Mouse (Mus musculus): ENCODE measurements around the gene Glp1r.

Gene Glp1r

GRCm38 (mm10) chr17:30883534-30883933 lies 18.1 kb upstream of the Glp1r start:
- H3K36me3 ChIP-seq (ENCODE audit: control insufficient read depth, insufficient read depth, low read length, poor library complexity, severe bottlenecking): no peaks in the 10 kb centered on the region
- no peak for DNase-seq (ENCODE audit: low read depth, low spot score)
- H3K27me3 ChIP-seq (ENCODE audit: control insufficient read depth, insufficient read depth, low read length, poor library complexity, severe bottlenecking): no peaks in the 10 kb centered on the region

- no peak for DNase-seq (ENCODE audit: low read depth, low spot score)
- H3K27me3 ChIP-seq (ENCODE audit: control insufficient read depth, insufficient read depth, low read length, poor library complexity, severe bottlenecking): no peaks in the 10 kb centered on the region
Measured at GRCm38 (mm10) chr17:30892086-30892485, 9.5 kb upstream of the Glp1r start.

DNA sequence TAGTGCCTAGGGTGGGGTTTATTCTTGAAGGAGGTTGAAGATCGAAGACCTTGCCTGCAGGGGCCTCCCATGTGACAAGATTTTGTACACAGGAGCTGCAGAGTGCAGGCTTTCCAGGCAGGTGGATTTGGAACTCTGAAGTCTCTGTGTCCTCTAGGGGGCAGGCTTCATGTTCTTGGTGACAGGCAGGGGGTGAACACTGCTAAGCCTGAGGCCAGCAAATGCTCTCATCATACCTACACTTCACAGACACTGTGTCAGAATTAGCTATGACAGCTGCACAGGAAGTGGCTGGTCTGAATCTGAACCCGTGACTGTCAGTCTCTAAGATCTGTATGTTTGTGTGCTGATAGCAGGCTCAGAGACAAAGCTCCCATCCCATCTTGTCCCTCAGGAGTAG lies 8.9 kb upstream of the Glp1r start:
- peak; percentile 20 for DNase-seq (ENCODE audit: low read depth, low spot score)
- H3K27me3 ChIP-seq (ENCODE audit: control insufficient read depth, insufficient read depth, low read length, poor library complexity, severe bottlenecking): no peaks in the 10 kb centered on the region; the same call in 1 of the 2 replicates

More at GRCm38 (mm10) chr17:30892086-30892485, 9.5 kb upstream of the Glp1r start:
- H3K36me3 ChIP-seq (ENCODE audit: control insufficient read depth, insufficient read depth, low read length, poor library complexity, severe bottlenecking): no peaks in the 10 kb centered on the region

DNA sequence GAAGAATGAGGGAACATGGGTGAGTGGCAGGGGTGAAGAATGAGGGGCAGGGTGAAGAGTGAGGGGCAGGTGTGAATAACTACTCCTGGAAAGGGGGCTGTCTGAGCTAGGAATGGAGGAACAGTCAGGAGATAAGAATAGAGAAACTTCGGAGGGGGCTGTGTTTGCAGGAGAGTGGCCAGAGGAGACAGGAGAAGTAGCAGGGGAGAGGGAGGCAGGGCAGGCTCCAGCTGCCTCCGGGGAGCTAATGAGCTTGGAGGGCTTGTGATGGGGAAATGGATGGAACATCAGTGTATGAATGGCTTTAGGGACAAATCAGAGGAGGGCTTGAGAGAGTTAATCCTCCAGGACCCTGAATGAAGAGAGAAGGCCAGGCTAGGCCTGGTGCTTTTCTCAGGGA lies 4.5 kb upstream of the Glp1r start:
- Histone ChIP-seq H3K36me3 (ENCODE audit: control insufficient read depth, insufficient read depth, low read length, poor library complexity, severe bottlenecking) (no peaks in the 10 kb centered on the region), H3K27me3 (ENCODE audit: control insufficient read depth, insufficient read depth, low read length, poor library complexity, severe bottlenecking) (no peaks in the 10 kb centered on the region; the same call in 1 of the 2 replicates)
- DNase-seq (ENCODE audit: low read depth, low spot score): no peak

More for the DNA sequence above, 8.9 kb upstream of the Glp1r start:
- H3K36me3 ChIP-seq (ENCODE audit: control insufficient read depth, insufficient read depth, low read length, poor library complexity, severe bottlenecking): no peaks in the 10 kb centered on the region

- H3K36me3 ChIP-seq (ENCODE audit: control insufficient read depth, insufficient read depth, low read length, poor library complexity, severe bottlenecking): no peaks in the 10 kb centered on the region
- DNase-seq (ENCODE audit: low read depth, low spot score): no peak
Measured at GRCm38 (mm10) chr17:30904096-30904495, 2.5 kb downstream of the Glp1r start.

GRCm38 (mm10) chr17:30907577-30907976 lies 6.0 kb downstream of the Glp1r start:
- H3K36me3 ChIP-seq (ENCODE audit: control insufficient read depth, insufficient read depth, low read length, poor library complexity, severe bottlenecking): no peaks in the 10 kb centered on the region
- H3K27me3 ChIP-seq (ENCODE audit: control insufficient read depth, insufficient read depth, low read length, poor library complexity, severe bottlenecking): no peaks in the 10 kb centered on the region
- DNase-seq (ENCODE audit: low read depth, low spot score): no peak

More at GRCm38 (mm10) chr17:30904096-30904495, 2.5 kb downstream of the Glp1r start:
- no peaks in the 10 kb centered on the region for H3K27me3 ChIP-seq (ENCODE audit: control insufficient read depth, insufficient read depth, low read length, poor library complexity, severe bottlenecking)

DNA sequence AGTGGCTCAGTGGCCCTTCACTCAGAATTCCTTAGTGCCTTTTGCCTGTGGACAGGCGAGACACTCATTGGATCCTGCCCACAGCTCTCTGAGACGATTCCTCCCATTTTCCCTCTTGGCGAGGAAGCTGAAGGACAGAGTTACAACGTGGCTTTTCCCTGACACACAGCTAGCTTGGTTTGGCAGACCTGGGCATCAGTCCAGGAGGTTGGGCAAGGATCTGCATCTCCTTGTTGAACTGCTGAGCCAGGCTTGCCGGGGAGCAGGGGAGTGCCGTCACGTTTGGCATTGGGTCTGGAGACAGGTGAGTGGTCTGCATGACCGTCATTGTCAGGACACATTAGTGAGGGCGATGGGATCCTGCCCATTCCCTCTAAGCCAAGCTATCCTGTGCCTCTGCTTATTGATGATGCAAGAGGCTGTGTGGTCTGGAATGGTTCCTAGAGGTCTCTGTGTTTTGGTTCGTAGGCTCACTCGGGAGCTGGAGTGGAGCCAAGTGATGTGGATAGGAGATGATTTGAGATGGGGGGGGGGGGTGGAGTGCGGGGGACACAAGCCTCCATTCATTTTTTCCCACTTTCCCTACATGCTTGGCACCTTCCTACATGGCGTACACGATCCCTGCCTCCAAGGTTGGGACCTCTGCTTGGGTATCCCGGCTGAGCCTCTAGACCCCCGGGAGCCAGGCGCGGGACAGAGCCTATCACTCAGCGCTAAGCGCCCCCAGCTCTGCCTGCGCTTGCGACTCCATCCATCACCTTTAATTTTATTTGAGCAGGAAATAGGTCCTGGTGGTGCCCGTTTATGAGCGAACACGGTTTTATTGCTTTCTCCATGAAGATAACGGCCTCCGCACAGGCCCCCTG lies 9.5 kb downstream of the Glp1r start:
- no peak for DNase-seq (ENCODE audit: low read depth, low spot score)
- H3K36me3 ChIP-seq (ENCODE audit: control insufficient read depth, insufficient read depth, low read length, poor library complexity, severe bottlenecking): no peaks in the 10 kb centered on the region

GRCm38 (mm10) chr17:30911732-30912088 lies 10.1 kb downstream of the Glp1r start:
- Histone ChIP-seq H3K36me3 (ENCODE audit: control insufficient read depth, insufficient read depth, low read length, poor library complexity, severe bottlenecking) (no peaks in the 10 kb centered on the region), H3K27me3 (ENCODE audit: control insufficient read depth, insufficient read depth, low read length, poor library complexity, severe bottlenecking) (no peaks in the 10 kb centered on the region)
- DNase-seq (ENCODE audit: low read depth, low spot score): no peak

More for the DNA sequence above, 9.5 kb downstream of the Glp1r start:
- H3K27me3 ChIP-seq (ENCODE audit: control insufficient read depth, insufficient read depth, low read length, poor library complexity, severe bottlenecking): no peaks in the 10 kb centered on the region

DNA sequence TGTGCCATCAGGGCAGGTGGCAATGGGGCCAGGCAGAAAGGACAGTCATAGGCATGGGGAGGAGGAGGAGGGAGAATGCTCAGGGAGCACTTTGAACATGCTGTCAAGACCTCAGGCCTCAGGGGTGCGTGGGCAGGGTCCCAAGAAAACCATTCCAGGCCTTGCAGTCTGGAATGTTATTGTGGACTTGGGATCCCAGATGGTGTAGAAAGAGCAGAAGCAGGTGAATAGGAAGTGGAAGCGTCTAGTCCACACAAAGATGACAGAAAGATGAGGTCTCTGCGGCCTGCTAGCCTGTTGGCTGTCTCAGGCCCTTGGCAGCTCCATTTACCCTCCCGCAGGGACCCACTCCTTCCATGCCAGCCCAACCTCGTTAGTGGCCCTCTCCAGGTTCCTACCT lies 10.9 kb downstream of the Glp1r start:
- DNase-seq (ENCODE audit: low read depth, low spot score): no peak
- Histone ChIP-seq H3K27me3 (ENCODE audit: control insufficient read depth, insufficient read depth, low read length, poor library complexity, severe bottlenecking) (no peaks in the 10 kb centered on the region), H3K36me3 (ENCODE audit: control insufficient read depth, insufficient read depth, low read length, poor library complexity, severe bottlenecking) (no peaks in the 10 kb centered on the region)

DNA sequence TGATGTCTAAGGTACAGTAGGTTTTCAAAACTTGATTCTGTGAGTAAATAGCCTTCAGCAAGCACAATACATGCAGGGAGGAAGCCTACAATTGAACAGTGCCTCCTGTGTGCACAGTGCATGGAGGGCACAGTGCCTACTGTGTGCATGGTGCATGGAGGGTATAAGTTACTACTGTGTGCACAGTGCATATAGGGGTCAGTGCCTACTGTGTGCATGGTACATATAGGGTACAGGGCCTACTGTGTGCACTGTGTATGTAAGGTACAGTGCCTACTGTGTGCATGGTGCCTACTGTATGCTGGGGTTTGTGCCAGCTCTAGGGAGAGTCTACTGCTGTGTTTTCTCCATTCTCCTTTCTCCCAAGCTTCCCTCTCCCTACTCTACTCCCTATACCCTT lies 12.6 kb downstream of the Glp1r start:
- Histone ChIP-seq H3K27me3 (ENCODE audit: control insufficient read depth, insufficient read depth, low read length, poor library complexity, severe bottlenecking) (no peaks in the 10 kb centered on the region), H3K36me3 (ENCODE audit: control insufficient read depth, insufficient read depth, low read length, poor library complexity, severe bottlenecking) (no peaks in the 10 kb centered on the region)
- DNase-seq (ENCODE audit: low read depth, low spot score): no peak

DNA sequence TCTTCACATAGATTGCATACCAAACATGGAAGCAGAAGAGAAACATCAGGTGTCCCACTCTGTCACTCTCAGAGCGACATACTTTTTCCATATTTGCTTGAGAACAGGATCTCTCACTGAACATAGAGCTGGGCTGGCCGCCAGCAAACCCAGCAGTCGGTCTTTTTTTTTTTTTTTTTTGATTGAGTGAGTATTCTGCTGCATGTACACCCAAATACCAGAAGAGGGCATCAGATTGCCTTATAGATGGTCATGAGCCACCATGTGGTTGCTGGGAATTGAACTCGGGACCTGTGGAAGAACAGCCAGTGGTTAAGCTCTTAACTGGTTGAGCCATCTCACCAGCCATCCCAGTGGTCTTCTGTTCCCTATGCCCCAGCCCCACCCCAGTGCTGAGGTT lies 21.9 kb downstream of the Glp1r start:
- no peaks in the 10 kb centered on the region for H3K27me3 ChIP-seq (ENCODE audit: control insufficient read depth, insufficient read depth, low read length, poor library complexity, severe bottlenecking)

GRCm38 (mm10) chr17:30930827-30931226 lies 29.2 kb downstream of the Glp1r start:
- no peaks in the 10 kb centered on the region for H3K36me3 ChIP-seq (ENCODE audit: control insufficient read depth, insufficient read depth, low read length, poor library complexity, severe bottlenecking)
- H3K27me3 ChIP-seq (ENCODE audit: control insufficient read depth, insufficient read depth, low read length, poor library complexity, severe bottlenecking): no peaks in the 10 kb centered on the region
- no peak for DNase-seq (ENCODE audit: low read depth, low spot score)

More for the DNA sequence above, 21.9 kb downstream of the Glp1r start:
- H3K36me3 ChIP-seq (ENCODE audit: control insufficient read depth, insufficient read depth, low read length, poor library complexity, severe bottlenecking): no peaks in the 10 kb centered on the region
- DNase-seq (ENCODE audit: low read depth, low spot score): no peak

GRCm38 (mm10) chr17:30932836-30933235 lies 31.2 kb downstream of the Glp1r start:
- DNase-seq (ENCODE audit: low read depth, low spot score): no peak
- Histone ChIP-seq H3K36me3 (ENCODE audit: control insufficient read depth, insufficient read depth, low read length, poor library complexity, severe bottlenecking) (no peaks in the 10 kb centered on the region), H3K27me3 (ENCODE audit: control insufficient read depth, insufficient read depth, low read length, poor library complexity, severe bottlenecking) (no peaks in the 10 kb centered on the region)

DNA sequence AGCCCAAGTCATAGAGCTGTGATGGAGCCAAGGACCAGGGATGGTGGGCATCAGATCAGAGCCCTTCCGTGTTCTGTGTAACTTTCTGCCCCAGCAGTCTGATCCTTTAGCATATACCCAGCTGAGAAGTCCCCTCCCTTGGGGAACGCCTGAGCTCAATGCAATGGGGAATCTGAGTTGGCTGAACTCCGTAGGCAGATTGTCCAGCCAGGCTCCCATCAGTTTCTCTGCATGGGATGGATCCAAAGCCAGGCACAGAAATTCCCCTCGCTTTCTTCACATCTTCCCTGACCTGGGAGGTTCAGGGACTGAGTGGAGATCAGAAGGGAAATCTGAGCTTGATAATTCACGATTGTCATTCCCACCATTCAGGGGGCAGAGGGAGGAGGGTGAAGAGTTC lies 33.7 kb downstream of the Glp1r start:
- DNase-seq (ENCODE audit: low read depth, low spot score): no peak
- no peaks in the 10 kb centered on the region for H3K27me3 ChIP-seq (ENCODE audit: control insufficient read depth, insufficient read depth, low read length, poor library complexity, severe bottlenecking)
- H3K36me3 ChIP-seq (ENCODE audit: control insufficient read depth, insufficient read depth, low read length, poor library complexity, severe bottlenecking): no peaks in the 10 kb centered on the region

- no peak for DNase-seq (ENCODE audit: low read depth, low spot score)
- Histone ChIP-seq H3K36me3 (ENCODE audit: control insufficient read depth, insufficient read depth, low read length, poor library complexity, severe bottlenecking) (no peaks in the 10 kb centered on the region), H3K27me3 (ENCODE audit: control insufficient read depth, insufficient read depth, low read length, poor library complexity, severe bottlenecking) (no peaks in the 10 kb centered on the region)
Measured at GRCm38 (mm10) chr17:30938554-30938953, 36.9 kb downstream of the Glp1r start.

DNA sequence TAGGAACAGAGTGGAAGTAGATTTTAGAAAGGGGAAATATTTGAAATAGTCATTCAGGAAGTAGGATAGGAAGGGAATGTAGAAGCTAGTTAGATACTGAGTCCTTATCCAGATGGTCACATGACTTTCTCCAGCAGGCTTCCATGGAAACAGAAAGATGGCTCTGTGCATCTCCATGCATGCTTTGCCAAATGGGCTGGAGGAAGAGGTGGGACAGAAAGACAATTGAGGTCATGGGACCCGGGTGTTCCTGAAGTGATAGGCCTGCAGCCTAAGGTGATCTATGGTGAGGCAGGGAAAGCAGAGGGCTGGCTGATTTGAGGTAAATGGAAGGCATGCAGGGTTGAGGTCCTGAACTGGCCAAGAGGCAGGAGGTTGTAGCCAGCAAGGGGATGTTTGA lies 46.8 kb downstream of the Glp1r start:
- DNase-seq (ENCODE audit: low read depth, low spot score): no peak
- Histone ChIP-seq H3K27me3 (ENCODE audit: control insufficient read depth, insufficient read depth, low read length, poor library complexity, severe bottlenecking) (no peaks in the 10 kb centered on the region), H3K36me3 (ENCODE audit: control insufficient read depth, insufficient read depth, low read length, poor library complexity, severe bottlenecking) (no peaks in the 10 kb centered on the region)
